Mouse (Mus musculus) MEL (cell line): Measurements from ENCODE around the gene Gas7. TPM values are rescaled to one million over a fixed set of nuclear protein-coding genes. Genes with fewer than 3 reads are reported as not detected.

Experiments used
- DNase-seq: peaks from one replicate; pipeline ENCODE4 v3.0.0; 2011; ENCODE audit warnings: low read depth, low spot score
- H3K27ac ChIP-seq: 2 replicates; pipeline ENCODE4 v1.5.1; 2012; ENCODE audit warnings: low read depth, mild to moderate bottlenecking, control low read depth, low read length, moderate library complexity; ENCODE audit not compliant: control insufficient read depth
- H3K27me3 ChIP-seq, 2 experiments: fragments of 150-350 bp in 1 of 2; sonication (generic) in 1 of 2; 2 replicates each; pipeline ENCODE4 v1.6.1; 2012; ENCODE audit warnings: low read length in 2 of 2, mild to moderate bottlenecking in 2 of 2, improper control_type of control experiment in 1 of 2, moderate library complexity in 1 of 2; ENCODE audit not compliant: insufficient read depth in 2 of 2, control insufficient read depth in 1 of 2
- H3K36me3 ChIP-seq, 2 experiments: 2 replicates each; pipeline ENCODE4 v1.6.1; 2012 to 2014; ENCODE audit warnings: low read length in 2 of 2, improper control_type of control experiment in 1 of 2, inconsistent platforms in 1 of 2, mild to moderate bottlenecking in 1 of 2; ENCODE audit not compliant: insufficient read depth in 2 of 2, control insufficient read depth in 1 of 2
- H3K4me1 ChIP-seq, 2 experiments: fragments of 150-350 bp in 1 of 2; sonication (generic) in 1 of 2; 2 replicates each; pipeline ENCODE4 v1.6.1; 2012; ENCODE audit warnings: low read length in 2 of 2, improper control_type of control experiment in 1 of 2, mild to moderate bottlenecking in 1 of 2; ENCODE audit not compliant: insufficient read depth in 2 of 2, control insufficient read depth in 1 of 2
- H3K4me3 ChIP-seq, 2 experiments: fragments of 150-350 bp in 1 of 2; sonication (generic) in 1 of 2; 2 replicates each; pipeline ENCODE4 v1.5.1; 2012; ENCODE audit warnings: low read depth in 2 of 2, low read length in 2 of 2, mild to moderate bottlenecking in 2 of 2, moderate library complexity in 2 of 2, control low read depth in 1 of 2, improper control_type of control experiment in 1 of 2; ENCODE audit not compliant: control insufficient read depth in 1 of 2, insufficient read depth in 1 of 2
- H3K79me2 ChIP-seq: 2 replicates; pipeline ENCODE4 v1.6.1; 2012; ENCODE audit warnings: mild to moderate bottlenecking, low read length, moderate library complexity; ENCODE audit not compliant: control insufficient read depth, poor library complexity, insufficient read depth
- H3K9ac ChIP-seq: 2 replicates; pipeline ENCODE4 v1.6.1; 2012; ENCODE audit warnings: low read depth, mild to moderate bottlenecking, control low read depth, low read length, moderate library complexity; ENCODE audit not compliant: control insufficient read depth, poor library complexity, severe bottlenecking
- H3K9me3 ChIP-seq: fragments of 150-350 bp; sonication (generic); replicated peaks from 2 replicates; pipeline ENCODE4 v1.6.1; 2012; ENCODE audit warnings: mild to moderate bottlenecking, low read length, improper control_type of control experiment, moderate library complexity; ENCODE audit not compliant: insufficient read depth
- BHLHE40 ChIP-seq: IDR thresholded peaks from 2 replicates; pipeline ENCODE4 v1.6.1; 2012; ENCODE audit warnings: low read depth, mild to moderate bottlenecking, inconsistent platforms, low read length, improper control_type of control experiment, borderline replicate concordance
- CHD2 ChIP-seq: IDR thresholded peaks from 2 replicates; pipeline ENCODE4 v1.6.1; 2011; ENCODE audit warnings: low read length, improper control_type of control experiment
- CTCF ChIP-seq, 3 experiments: IDR thresholded peaks in 2 of 3; conservative IDR thresholded peaks in 1 of 3; 2 replicates each; pipeline ENCODE4 v1.5.1; 2011 to 2012; ENCODE audit warnings: low read length in 3 of 3, low read depth in 2 of 3, mild to moderate bottlenecking in 2 of 3, improper control_type of control experiment in 1 of 3, inconsistent platforms in 1 of 3, mixed read lengths in 1 of 3, moderate library complexity in 1 of 3; ENCODE audit not compliant: control insufficient read depth in 1 of 3, insufficient read depth in 1 of 3, poor library complexity in 1 of 3, severe bottlenecking in 1 of 3
- ELF1 ChIP-seq: IDR thresholded peaks from 2 replicates; pipeline ENCODE4 v1.6.1; 2014; ENCODE audit warnings: low read depth, mild to moderate bottlenecking, inconsistent platforms, low read length, improper control_type of control experiment, moderate library complexity
- EP300 ChIP-seq, 2 experiments: IDR thresholded peaks; 2 replicates each; pipeline ENCODE4 v1.6.1; 2011; ENCODE audit warnings: improper control_type of control experiment in 2 of 2, low read length in 2 of 2, low read depth in 1 of 2, mild to moderate bottlenecking in 1 of 2
- ETS1 ChIP-seq: IDR thresholded peaks from 2 replicates; pipeline ENCODE4 v1.6.1; 2012; ENCODE audit warnings: low read depth, mild to moderate bottlenecking, inconsistent platforms, low read length, improper control_type of control experiment, moderate library complexity
- HCFC1 ChIP-seq: IDR thresholded peaks from 2 replicates; pipeline ENCODE4 v1.6.1; 2012; ENCODE audit warnings: low read depth, mild to moderate bottlenecking, inconsistent platforms, low read length, improper control_type of control experiment, moderate library complexity
- MAFK ChIP-seq: IDR thresholded peaks from 2 replicates; pipeline ENCODE4 v1.6.1; 2011; ENCODE audit warnings: low read depth, mild to moderate bottlenecking, low read length, improper control_type of control experiment, borderline replicate concordance
- MAX ChIP-seq: IDR thresholded peaks from 2 replicates; pipeline ENCODE4 v1.6.1; 2011; ENCODE audit warnings: low read length, improper control_type of control experiment
- MAZ ChIP-seq: IDR thresholded peaks from 2 replicates; pipeline ENCODE4 v1.6.1; 2012; ENCODE audit warnings: low read depth, mild to moderate bottlenecking, inconsistent platforms, low read length, improper control_type of control experiment
- MEF2A ChIP-seq: IDR thresholded peaks from 2 replicates; pipeline ENCODE4 v1.6.1; 2014; ENCODE audit warnings: low read depth, mild to moderate bottlenecking, inconsistent platforms, low read length, improper control_type of control experiment; ENCODE audit not compliant: poor library complexity, insufficient replicate concordance, severe bottlenecking; ENCODE audit errors: extremely low read depth
- MXI1 ChIP-seq: IDR thresholded peaks from 2 replicates; pipeline ENCODE4 v1.6.1; 2011; ENCODE audit warnings: mild to moderate bottlenecking, low read depth, low read length, improper control_type of control experiment
- MYB ChIP-seq: IDR thresholded peaks from 2 replicates; pipeline ENCODE4 v1.6.1; 2011; ENCODE audit warnings: mild to moderate bottlenecking, low read depth, low read length, improper control_type of control experiment
- NELFE ChIP-seq: IDR thresholded peaks from 2 replicates; pipeline ENCODE4 v1.6.1; 2011; ENCODE audit warnings: low read depth, low read length, improper control_type of control experiment
- NRF1 ChIP-seq: IDR thresholded peaks from 2 replicates; pipeline ENCODE4 v1.6.1; 2014; ENCODE audit warnings: low read depth, mild to moderate bottlenecking, inconsistent platforms, low read length, improper control_type of control experiment, moderate library complexity; ENCODE audit not compliant: poor library complexity, insufficient read depth, severe bottlenecking
- POLR2AphosphoS2 ChIP-seq: IDR thresholded peaks from 2 replicates; pipeline ENCODE4 v1.6.1; 2011; ENCODE audit warnings: low read length, improper control_type of control experiment
- RAD21 ChIP-seq: IDR thresholded peaks from 2 replicates; pipeline ENCODE4 v1.6.1; 2011; ENCODE audit warnings: mild to moderate bottlenecking, low read depth, low read length, improper control_type of control experiment
- RCOR1 ChIP-seq: IDR thresholded peaks from 2 replicates; pipeline ENCODE4 v1.6.1; 2012; ENCODE audit warnings: low read depth, mild to moderate bottlenecking, inconsistent platforms, low read length, improper control_type of control experiment
- SIN3A ChIP-seq: IDR thresholded peaks from 2 replicates; pipeline ENCODE4 v1.6.1; 2012; ENCODE audit warnings: low read length, improper control_type of control experiment, inconsistent platforms
- SMC3 ChIP-seq: IDR thresholded peaks from 2 replicates; pipeline ENCODE4 v1.6.1; 2011; ENCODE audit warnings: low read depth, low read length, improper control_type of control experiment
- TAL1 ChIP-seq: IDR thresholded peaks from 2 replicates; pipeline ENCODE4 v1.6.1; 2012; ENCODE audit warnings: mild to moderate bottlenecking, inconsistent platforms, low read length, moderate library complexity, mixed read lengths
- TBP ChIP-seq: IDR thresholded peaks from 2 replicates; pipeline ENCODE4 v1.8.0; 2011; ENCODE audit warnings: low read depth, low read length, improper control_type of control experiment
- USF2 ChIP-seq, 2 experiments: IDR thresholded peaks; 2 replicates each; pipeline ENCODE4 v1.6.1; 2011 to 2012; ENCODE audit warnings: improper control_type of control experiment in 2 of 2, low read length in 2 of 2, borderline replicate concordance in 1 of 2, inconsistent platforms in 1 of 2, low read depth in 1 of 2, mild to moderate bottlenecking in 1 of 2; ENCODE audit not compliant: insufficient read depth in 1 of 2
- ZKSCAN1 ChIP-seq: IDR thresholded peaks from 2 replicates; pipeline ENCODE4 v1.6.1; 2012; ENCODE audit warnings: low read depth, mild to moderate bottlenecking, inconsistent platforms, low read length, improper control_type of control experiment, moderate library complexity
- ZMIZ1 ChIP-seq: IDR thresholded peaks from 2 replicates; pipeline ENCODE4 v1.6.1; 2012; ENCODE audit warnings: low read depth, mild to moderate bottlenecking, inconsistent platforms, low read length, improper control_type of control experiment, moderate library complexity
- ZNF384 ChIP-seq: IDR thresholded peaks from 2 replicates; pipeline ENCODE4 v1.6.1; 2012; ENCODE audit warnings: low read depth, mild to moderate bottlenecking, inconsistent platforms, low read length, improper control_type of control experiment
- polyA plus RNA-seq, 2 experiments: library from polyadenylated mRNA; stranded (reverse) in 1 of 2; unstranded in 1 of 2; fragments of >175 nt in 1 of 2; fragments of >200 nt in 1 of 2; gene quantifications; 2 replicates each; pipeline versions ENCODE4 v1.2.1 to v1.2.4; 2012; ENCODE audit warnings: low replicate concordance in 2 of 2, low read depth in 1 of 2; ENCODE audit not compliant: insufficient read length in 2 of 2, insufficient read depth in 1 of 2, missing spikeins in 1 of 2
- total RNA-seq: library from RNA; depleted of rRNA; stranded (reverse); fragments of 300-350 nt; gene quantifications from 2 replicates; pipeline ENCODE4 v1.2.3, GENCODE M21; 2012

Gene Gas7
- total and polyA plus RNA-seq, 3 experiments = 0.04 TPM; not detected in 2

DNA sequence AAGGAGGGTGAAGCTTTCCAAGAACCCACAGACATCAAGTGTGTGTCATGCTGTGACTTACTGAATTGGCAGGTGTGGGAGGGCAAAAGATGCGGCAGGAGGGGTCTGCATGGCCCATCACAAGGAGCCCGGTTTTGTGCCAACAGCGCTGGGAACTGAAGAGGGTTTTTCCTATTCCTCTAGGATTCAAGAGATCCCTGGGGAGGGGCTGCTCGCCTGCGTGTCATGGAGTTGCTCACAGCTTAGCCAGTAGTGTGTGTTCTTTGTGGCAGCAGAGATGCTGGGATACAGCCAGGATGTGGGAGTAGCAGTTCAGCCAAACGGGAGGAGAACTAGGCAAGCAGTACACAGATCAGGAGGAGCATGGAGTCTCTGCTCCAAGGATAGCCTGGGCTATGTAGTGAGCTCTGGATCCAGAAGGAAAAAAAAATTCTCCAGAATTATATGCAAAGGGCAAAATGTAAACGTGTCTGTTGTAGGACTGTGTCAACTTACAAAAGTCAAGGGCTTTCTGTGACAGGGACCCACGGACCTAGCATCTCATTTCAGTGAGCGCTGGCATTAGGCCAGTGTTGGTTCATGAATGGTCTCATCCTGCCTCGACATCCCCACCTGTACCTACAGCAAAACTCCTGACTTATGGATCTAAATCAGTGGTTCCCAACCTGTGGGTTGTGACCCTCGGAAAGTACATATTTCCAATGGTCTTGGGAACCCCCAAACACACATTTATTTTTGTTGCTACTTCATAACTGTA is 193.6 kb downstream of the Gas7 start:
- Histone ChIP-seq H3K4me3 (no peak overlapping the region), H3K36me3 (no peaks in the 10 kb centered on the region), H3K9ac (no peak overlapping the region), H3K27ac (no peak overlapping the region), H3K4me1 (no peaks in the 10 kb centered on the region), H3K9me3 (no peaks in the 10 kb centered on the region), H3K79me2 (no peaks in the 10 kb centered on the region), H3K27me3 (no peaks in the 10 kb centered on the region; a peak in 1 of 4 replicates)
- no peak for DNase-seq
- no peak for TF ChIP-seq SIN3A
- TF ChIP-seq ELF1 = no peak
- no peak for TF ChIP-seq CTCF (IDR thresholded peaks at IDR 0.05 in 2 of 3, conservative IDR thresholded peaks at IDR 0.05 in 1 of 3; ENCODE audit: control insufficient read depth in 1 of 3, insufficient read depth in 1 of 3, low read depth in 2 of 3, low read length in 3 of 3, poor library complexity in 1 of 3, severe bottlenecking in 1 of 3)
- TF ChIP-seq CHD2 = no peak
- no peak for TF ChIP-seq RAD21
- TF ChIP-seq ZNF384 = no peak
- TF ChIP-seq MAFK = no peak
- no peak for TF ChIP-seq BHLHE40
- no peak for TF ChIP-seq ZKSCAN1

DNA sequence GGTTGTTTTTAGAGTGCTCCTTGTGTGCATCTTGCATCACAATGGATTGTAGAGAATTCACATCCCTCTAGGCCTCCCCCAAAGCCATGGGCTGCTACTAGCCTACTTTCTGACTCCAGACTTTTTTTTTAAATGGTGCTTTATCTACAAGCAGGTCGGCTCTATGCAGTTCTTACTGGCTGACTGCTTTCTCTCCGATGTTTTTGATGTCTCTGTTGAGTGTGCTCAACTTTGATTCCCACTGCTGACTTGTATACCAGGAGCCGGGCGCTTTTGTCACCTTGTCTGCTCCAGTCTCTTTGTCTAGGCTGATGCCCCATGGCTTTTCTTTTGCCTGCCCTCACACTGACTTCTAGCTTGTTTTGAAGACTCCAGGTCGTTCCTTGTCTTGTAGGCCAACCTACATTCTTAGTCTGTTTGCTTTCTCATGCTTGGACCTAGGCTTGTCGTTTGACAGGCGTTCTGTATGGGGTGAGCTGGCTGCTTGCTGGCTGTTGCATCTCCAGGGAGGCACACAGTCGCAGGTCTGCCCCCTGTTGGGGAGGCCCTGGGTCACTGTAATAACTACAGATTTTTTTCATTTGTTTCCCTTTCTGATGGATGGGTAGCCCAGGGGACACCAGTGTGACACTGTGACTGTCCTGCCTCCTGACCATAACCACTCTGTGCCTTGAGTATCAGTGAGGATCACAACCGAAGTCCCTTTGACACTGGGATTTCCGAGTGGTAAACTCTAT is 194.9 kb downstream of the Gas7 start:
- no peak for DNase-seq
- no peak overlapping the region for H3K27ac ChIP-seq

DNA sequence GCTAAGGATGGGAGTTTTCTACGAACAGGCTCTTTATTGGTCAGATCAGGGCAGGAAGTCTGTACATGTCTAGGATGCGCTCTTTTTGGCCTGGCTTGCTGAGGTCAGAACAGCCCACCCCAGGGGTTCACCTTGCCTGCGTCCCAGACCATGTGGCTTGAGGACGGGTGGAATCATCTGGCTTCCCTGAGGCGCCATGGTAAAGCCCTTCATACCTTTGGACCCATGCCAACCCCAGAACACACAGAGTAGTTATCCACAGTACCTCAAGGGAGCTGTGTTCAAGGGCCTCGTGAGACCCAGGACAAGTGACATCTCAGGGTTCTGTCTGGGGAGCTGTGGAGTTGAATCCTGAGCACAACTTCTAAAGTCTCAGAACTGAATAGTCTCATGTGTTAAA is 196.5 kb downstream of the Gas7 start:
- H3K9me3 ChIP-seq = no peaks in the 10 kb centered on the region
- no peaks in the 10 kb centered on the region; a peak in 1 of 4 replicates for H3K27me3 ChIP-seq
- H3K4me1 ChIP-seq = no peaks in the 10 kb centered on the region
- no peaks in the 10 kb centered on the region for H3K36me3 ChIP-seq
- H3K79me2 ChIP-seq = no peaks in the 10 kb centered on the region
- no peak for DNase-seq
- no peak overlapping the region for H3K4me3 ChIP-seq
- H3K9ac ChIP-seq = no peak overlapping the region
- no peak overlapping the region for H3K27ac ChIP-seq
- TF ChIP-seq RAD21 (no peak), SMC3 (no peak), NRF1 (no peak), NELFE (no peak), HCFC1 (no peak), ETS1 (no peak), MEF2A (no peak), MXI1 (no peak), TAL1 (no peak), ZMIZ1 (no peak), USF2 (IDR thresholded peaks at IDR 0.05; ENCODE audit: borderline replicate concordance in 1 of 2, insufficient read depth in 1 of 2, low read depth in 1 of 2, low read length in 2 of 2) (no peak), RCOR1 (no peak), EP300 (IDR thresholded peaks at IDR 0.05; ENCODE audit: low read depth in 1 of 2, low read length in 2 of 2) (no peak)
- TF ChIP-seq, all 39 proteins: peak for 0

More for the DNA sequence above, 194.9 kb downstream of the Gas7 start:
- no peaks in the 10 kb centered on the region for H3K36me3 ChIP-seq
- H3K79me2 ChIP-seq = no peaks in the 10 kb centered on the region
- TF ChIP-seq MXI1 = no peak
- no peak for TF ChIP-seq ELF1
- TF ChIP-seq HCFC1 = no peak
- TF ChIP-seq POLR2AphosphoS2 = no peak
- no peak for TF ChIP-seq MAX
- no peak for TF ChIP-seq SIN3A
- no peak for TF ChIP-seq TBP
- TF ChIP-seq MYB = no peak
- TF ChIP-seq MAZ = no peak
- TF ChIP-seq, all 39 proteins: peak for 0
- H3K9ac ChIP-seq = no peak overlapping the region
- no peak overlapping the region for H3K4me3 ChIP-seq
- no peaks in the 10 kb centered on the region for H3K4me1 ChIP-seq
- H3K27me3 ChIP-seq = no peaks in the 10 kb centered on the region; a peak in 1 of 4 replicates
- no peaks in the 10 kb centered on the region for H3K9me3 ChIP-seq
